Mouse (Mus musculus) adrenal gland, postnatal 36 days (tissue): ENCODE measurements at regions not wholly inside any gene's neighbourhood (a gene's known extent, or its start where the extent isn't known, plus 50 kb on each side); places are given as distances from the start of the nearest gene placed in this dataset.

Source experiments
- DNase-seq, 2 experiments: peaks; one replicate each; pipeline ENCODE4 v3.0.0; 2021; ENCODE audit warnings: mixed read lengths in 1 of 2

DNA sequence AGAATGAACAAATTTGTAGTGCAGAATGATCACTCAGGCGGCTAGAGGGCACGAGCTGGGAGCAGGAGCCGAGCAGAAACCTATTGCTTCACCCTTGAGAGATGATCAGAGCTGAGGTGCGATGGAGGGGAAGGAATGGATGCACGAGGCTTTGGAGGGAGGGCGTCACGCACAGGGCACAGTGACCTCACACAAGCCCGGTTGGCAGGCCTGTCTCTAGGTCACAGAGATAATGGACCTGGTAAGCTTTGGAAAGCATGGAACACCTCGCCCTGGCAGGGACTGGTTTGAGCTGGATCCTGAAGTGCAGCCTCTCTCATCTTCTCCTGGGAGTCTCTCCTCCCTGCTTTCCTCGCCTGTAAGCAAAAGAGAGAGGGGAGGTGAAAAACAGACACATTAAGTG lies 273.4 kb upstream of the Zmiz1 start:
- DNase-seq = peak in 1 of 2 experiments; percentile 23

- DNase-seq = peak; percentile 51 to 58
These were observed 272.8 kb upstream of the Zmiz1 start for GRCm38 (mm10) chr14:25185959-25186771.

- peak in 1 of 2 experiments; percentile 35 for DNase-seq
These were observed 271.3 kb upstream of the Zmiz1 start for GRCm38 (mm10) chr14:25187715-25188114.

- DNase-seq = no peak
These were observed 269.7 kb upstream of the Zmiz1 start for GRCm38 (mm10) chr14:25189256-25189655.

DNA sequence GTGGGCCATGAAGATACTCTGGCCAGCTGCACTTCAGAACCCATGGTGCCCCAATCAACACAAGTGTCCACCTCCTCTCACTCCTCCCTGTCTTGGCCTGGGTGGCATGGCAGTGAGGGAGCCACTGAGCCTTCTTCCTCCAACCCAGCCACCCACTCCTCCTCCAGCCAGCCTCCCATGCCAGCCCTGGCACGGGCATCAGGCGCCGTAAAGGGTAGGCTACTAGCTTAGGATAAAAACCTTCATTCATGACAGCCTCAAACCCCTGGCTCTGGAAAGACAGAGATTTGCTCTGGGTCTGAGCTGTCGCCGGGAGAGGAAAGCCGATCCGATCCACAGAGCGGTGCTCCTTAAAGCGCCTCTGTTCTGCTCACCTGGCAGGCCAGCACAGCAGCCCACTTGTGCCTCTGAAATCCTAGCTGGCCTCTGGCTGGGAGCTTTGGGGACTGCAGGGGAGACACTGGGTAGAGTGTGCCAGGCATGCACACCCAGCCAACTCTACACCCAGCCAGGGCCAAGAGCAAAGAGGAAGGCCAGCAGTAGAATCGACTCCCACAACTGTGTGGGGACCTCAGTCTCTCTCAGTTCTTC lies 268.2 kb upstream of the Zmiz1 start:
- DNase-seq = no peak

GRCm38 (mm10) chr14:25196820-25197219 lies 262.2 kb upstream of the Zmiz1 start:
- no peak for DNase-seq

- no peak for DNase-seq
These were observed 259.1 kb upstream of the Zmiz1 start for GRCm38 (mm10) chr14:25199900-25200299.

- no peak for DNase-seq
These were observed 258.3 kb upstream of the Zmiz1 start for GRCm38 (mm10) chr14:25200656-25201179.

DNA sequence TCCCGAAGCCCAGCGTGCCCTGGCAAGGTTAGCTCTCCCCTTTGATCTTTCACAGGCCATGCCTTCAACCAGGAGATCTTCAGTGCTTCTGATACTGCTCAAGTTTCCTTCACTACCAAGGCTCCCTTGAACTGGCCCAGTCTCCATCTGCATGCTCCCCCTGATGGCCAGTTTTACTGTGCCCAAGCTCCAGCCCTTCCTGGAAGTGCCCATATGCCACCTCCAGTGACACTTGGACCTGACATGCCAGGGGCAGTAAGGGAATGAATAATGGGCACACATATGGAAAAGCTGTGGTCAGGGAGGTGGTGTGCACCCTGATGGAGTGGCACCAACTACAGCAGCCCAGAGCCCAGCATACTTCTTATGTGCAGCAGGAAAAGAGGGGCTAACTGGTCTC lies 256.7 kb upstream of the Zmiz1 start:
- DNase-seq = no peak

- DNase-seq = no peak
These were observed 254.9 kb upstream of the Zmiz1 start for GRCm38 (mm10) chr14:25204091-25204490.

DNA sequence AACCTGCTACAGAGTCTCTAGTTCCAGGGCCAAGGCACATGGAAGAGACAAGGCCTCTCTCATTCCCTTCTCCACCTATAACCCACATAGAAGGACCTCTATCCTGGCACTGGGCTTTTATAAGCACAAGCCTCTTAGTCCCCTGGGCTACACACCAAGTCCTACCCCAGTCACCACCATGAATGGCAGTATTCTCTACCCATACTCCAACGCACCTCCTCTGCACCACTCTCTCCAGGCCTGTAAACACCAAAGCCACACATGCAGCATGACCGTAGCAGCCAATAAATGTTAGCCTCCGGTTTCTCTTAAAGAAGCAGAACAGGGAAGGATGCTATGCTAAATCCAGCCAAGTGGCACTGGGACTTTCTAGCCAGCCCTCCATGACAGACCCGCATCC lies 252.1 kb upstream of the Zmiz1 start:
- no peak for DNase-seq

- DNase-seq = no peak
These were observed 251.6 kb upstream of the Zmiz1 start for GRCm38 (mm10) chr14:25207422-25207821.

DNA sequence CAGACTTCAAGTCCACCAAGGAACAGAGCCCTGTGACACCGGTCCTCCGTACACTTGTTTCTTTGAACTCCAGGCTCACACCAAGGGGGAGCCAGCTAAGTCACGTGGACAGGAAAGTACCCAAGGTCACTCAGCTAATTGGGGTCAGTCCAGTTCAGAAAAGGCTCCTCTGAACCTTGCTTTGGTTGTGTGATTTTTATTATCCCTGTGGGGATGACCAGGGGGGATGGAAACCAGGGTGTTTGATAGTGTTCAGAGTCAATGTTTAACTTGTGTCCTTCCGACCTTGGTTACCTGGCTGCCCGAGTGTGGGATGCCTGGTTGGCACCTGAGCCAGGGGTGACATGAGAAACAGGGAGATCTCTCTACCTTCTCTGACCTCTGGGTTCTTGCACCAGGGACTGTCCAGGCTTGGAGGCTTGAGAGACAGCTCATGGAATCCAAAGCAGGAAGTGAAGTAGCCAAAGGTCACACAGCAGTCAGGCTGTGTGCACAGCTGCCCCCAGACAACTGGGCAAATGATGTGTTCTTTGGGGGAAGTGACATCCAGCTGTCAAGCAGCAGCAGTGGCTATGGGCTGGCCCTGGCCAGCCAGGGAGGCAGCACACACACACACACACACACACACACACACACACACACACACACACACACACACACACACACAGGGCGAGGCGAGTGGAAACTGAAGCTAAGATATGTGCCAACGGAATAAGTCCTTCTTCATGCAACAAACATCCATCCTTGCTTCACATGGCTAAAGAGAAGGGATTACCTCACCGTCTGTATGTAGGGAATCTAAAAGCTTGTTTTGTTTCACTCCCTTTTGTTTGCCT lies 250.5 kb upstream of the Zmiz1 start:
- DNase-seq = no peak

DNA sequence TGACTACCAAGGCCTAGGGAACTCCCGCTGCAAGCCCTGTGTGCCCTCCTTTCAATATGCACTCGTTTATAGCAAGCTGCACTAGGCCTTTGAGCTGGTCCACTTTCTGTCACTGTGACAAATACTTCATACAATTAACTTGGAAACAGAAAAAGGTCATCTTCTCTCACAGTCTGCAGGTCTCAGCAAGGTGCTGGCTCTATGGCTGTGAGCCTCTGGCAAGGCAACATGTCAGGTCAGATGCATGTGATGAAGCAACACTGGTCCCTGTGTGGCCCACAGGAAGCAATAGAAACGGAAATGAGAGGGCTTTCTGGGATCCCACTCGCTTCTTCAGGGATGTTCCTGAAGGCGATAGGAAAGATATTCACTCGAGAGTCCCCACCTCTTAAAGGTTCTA lies 245.9 kb upstream of the Zmiz1 start:
- no peak for DNase-seq

GRCm38 (mm10) chr14:25223091-25223490 lies 235.9 kb upstream of the Zmiz1 start:
- DNase-seq = peak in 1 of 2 experiments; percentile 39

GRCm38 (mm10) chr14:25225214-25225613 lies 233.8 kb upstream of the Zmiz1 start:
- peak in 1 of 2 experiments; percentile 28 for DNase-seq

GRCm38 (mm10) chr14:25226155-25226839 lies 232.7 kb upstream of the Zmiz1 start:
- DNase-seq = peak; percentile 84 to 91

DNA sequence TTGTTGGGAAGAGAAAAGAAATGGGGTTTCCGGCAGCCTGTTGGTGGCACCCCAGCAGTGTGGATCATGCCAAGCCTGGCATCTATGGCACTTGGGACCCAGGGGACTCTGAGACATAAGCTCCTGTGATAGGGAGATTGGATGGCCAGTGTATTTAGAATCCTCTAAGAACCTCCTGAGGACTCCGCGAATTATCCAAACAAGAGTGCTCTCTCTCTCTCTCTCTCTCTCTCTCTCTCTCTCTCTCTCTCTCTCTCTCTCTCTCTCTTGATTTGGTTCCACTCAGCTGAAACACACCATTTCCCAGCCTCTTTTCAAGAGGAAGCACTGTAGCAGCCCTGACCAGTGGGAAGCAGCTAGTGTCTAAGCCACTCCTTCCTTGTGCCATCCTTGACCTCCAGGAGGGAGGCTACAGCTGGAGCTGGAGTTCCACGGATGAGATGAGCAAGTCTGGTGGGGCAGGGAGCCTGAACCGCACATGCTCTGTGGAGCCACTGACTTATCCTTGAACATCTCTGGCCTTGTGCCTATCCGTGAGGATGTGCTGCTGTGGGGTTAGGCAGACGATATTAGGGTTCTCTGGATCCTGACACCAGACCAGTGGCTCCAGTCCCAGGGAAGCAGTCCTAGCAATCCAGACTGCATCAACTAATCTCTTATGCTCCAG lies 232.0 kb upstream of the Zmiz1 start:
- peak; percentile 62 to 70 for DNase-seq

GRCm38 (mm10) chr14:25228321-25229047 lies 230.5 kb upstream of the Zmiz1 start:
- DNase-seq = no peak

GRCm38 (mm10) chr14:25229569-25229968 lies 229.4 kb upstream of the Zmiz1 start:
- DNase-seq = no peak

- no peak for DNase-seq
These were observed 227.1 kb upstream of the Zmiz1 start for GRCm38 (mm10) chr14:25231881-25232280.
